Mouse (Mus musculus) stomach, embryonic 14.5 days (tissue): ENCODE data around the gene Erc2. TPM values are rescaled to one million over a fixed set of nuclear protein-coding genes. Genes with fewer than 3 reads are reported as not detected.

Experiments used
- ATAC-seq: fragments of 200-750 bp; cut with Nextera tagmentation; 2 replicates; pipeline ENCODE4 v1.8.0; 2017; ENCODE audit warnings: low read depth, moderate TSS enrichment; ENCODE audit not compliant: insufficient number of reproducible peaks, insufficient read depth, low FRiP score
- H3K27ac ChIP-seq: fragments of 300-500 bp; sonication (generic); 2 replicates; pipeline ENCODE4 v1.5.1; 2014; ENCODE audit warnings: mild to moderate bottlenecking, low read length, moderate library complexity, mixed read lengths
- H3K27me3 ChIP-seq: fragments of 300-500 bp; sonication (generic); 2 replicates; pipeline ENCODE4 v1.6.1; 2014; ENCODE audit warnings: low read length, control low read depth, mixed read lengths; ENCODE audit not compliant: control insufficient read depth, insufficient read depth
- H3K36me3 ChIP-seq: fragments of 300-500 bp; sonication (generic); 2 replicates; pipeline ENCODE4 v1.6.1; 2014; ENCODE audit warnings: mild to moderate bottlenecking, control low read depth, low read length, moderate library complexity, mixed read lengths; ENCODE audit not compliant: control insufficient read depth, insufficient read depth
- H3K4me1 ChIP-seq: fragments of 300-500 bp; sonication (generic); 2 replicates; pipeline ENCODE4 v1.6.1; 2014; ENCODE audit warnings: low read length, control low read depth, mixed read lengths; ENCODE audit not compliant: control insufficient read depth, insufficient read depth
- H3K4me2 ChIP-seq: fragments of 300-500 bp; sonication (generic); replicated peaks from 2 replicates; pipeline ENCODE4 v1.6.1; 2014; ENCODE audit warnings: low read depth, low read length, control low read depth
- H3K4me3 ChIP-seq: fragments of 300-500 bp; sonication (generic); 2 replicates; pipeline ENCODE4 v1.5.1; 2014; ENCODE audit warnings: low read depth, low read length, control low read depth
- H3K9ac ChIP-seq: fragments of 300-500 bp; sonication (generic); replicated peaks from 2 replicates; pipeline ENCODE4 v1.6.1; 2014; ENCODE audit warnings: low read depth, mild to moderate bottlenecking, control low read depth, low read length, moderate library complexity, mixed read lengths
- H3K9me3 ChIP-seq: fragments of 300-500 bp; sonication (generic); 2 replicates; pipeline ENCODE4 v1.6.1; 2016; ENCODE audit warnings: low read depth, low read length, control low read depth; ENCODE audit not compliant: control insufficient read depth
- WGBS: fragments of 180-500 bp; shearing (Covaris S2); extraction: QIAGEN DNeasy Blood & Tissue Kit; methylation state at CpG from one replicate; pipeline ENCODE4 v1.1.7; 2014; 5-methylcytosine and 5-hydroxymethylcytosine counted together
- polyA plus RNA-seq: library from polyadenylated mRNA; unstranded; fragments of >200 nt; fragmentation: Nextera tagmentation; extraction: Ambion mirVana; gene quantifications from 2 replicates; pipeline ENCODE4 v1.2.1, GENCODE M21; 2014

The Erc2 gene
- polyA plus RNA-seq, 1 experiment from 2014 or later = 7.7 TPM

DNA sequence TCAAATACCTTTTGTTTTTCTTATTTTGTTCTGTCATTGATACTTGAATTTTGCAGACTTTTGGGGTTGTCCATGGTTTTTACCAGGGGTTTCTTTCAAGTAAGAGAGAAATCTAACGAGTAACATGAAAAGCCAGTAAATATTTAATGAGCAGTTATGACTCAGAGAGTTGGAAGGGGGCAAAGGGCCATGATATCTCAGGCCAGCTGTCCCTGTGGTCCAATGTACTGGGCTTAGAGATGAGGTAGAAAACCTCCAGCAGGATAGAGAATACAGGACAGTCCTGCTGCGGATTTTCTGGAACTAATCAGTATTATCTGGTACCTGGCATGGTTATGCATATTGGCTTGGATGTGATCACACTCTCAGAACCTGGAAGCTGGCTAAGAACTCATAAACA is 701.5 kb downstream of the Erc2 start:
- H3K36me3 ChIP-seq = no peaks in the 10 kb centered on the region
- H3K4me1 ChIP-seq = peaks cover 8% of the 10 kb centered on the region; the same call in 1 of the 2 replicates
- no peaks in the 10 kb centered on the region for H3K9me3 ChIP-seq
- H3K27me3 ChIP-seq = no peaks in the 10 kb centered on the region
- no peak overlapping the region for H3K4me3 ChIP-seq
- no peak for ATAC-seq
- WGBS = 61% methylated on average over 2 of the region's 2 CpGs
- H3K27ac ChIP-seq = no peak overlapping the region
- H3K9ac ChIP-seq = no peak overlapping the region
- H3K4me2 ChIP-seq = no peak overlapping the region

- Histone ChIP-seq H3K36me3 (no peaks in the 10 kb centered on the region), H3K9ac (no peak overlapping the region), H3K4me2 (no peak overlapping the region), H3K4me1 (peaks cover 4% of the 10 kb centered on the region; the same call in 1 of the 2 replicates), H3K27me3 (no peaks in the 10 kb centered on the region), H3K4me3 (no peak overlapping the region), H3K27ac (no peak overlapping the region), H3K9me3 (no peaks in the 10 kb centered on the region)
- no peak for ATAC-seq
- WGBS = 73% methylated on average over 7 of the region's 7 CpGs
Measured at GRCm38 (mm10) chr14:28326456-28326855, 704.2 kb downstream of the Erc2 start.

DNA sequence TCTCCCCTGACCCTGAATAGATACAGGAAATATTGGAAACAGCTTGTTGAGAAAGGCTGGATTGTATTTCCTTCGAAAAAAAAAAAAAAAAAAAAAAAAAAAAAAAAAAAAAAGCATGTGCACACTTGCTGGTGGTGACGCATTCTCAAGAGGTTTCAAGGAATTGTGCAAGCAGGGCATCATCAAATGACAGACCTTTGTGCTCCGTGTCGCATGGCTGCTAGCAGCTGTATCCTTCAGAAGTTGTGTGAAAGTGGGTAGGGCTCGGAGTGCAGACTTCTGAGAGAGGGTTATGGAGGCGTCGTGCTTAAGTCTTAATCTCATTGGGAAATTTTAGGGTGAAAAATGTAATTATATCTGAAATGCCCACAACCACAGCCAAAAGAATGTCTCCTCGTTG is 706.3 kb downstream of the Erc2 start:
- no peaks in the 10 kb centered on the region for H3K36me3 ChIP-seq
- no peak overlapping the region for H3K9ac ChIP-seq
- no peak for ATAC-seq
- no peak overlapping the region for H3K27ac ChIP-seq
- no peaks in the 10 kb centered on the region for H3K27me3 ChIP-seq
- H3K9me3 ChIP-seq = no peaks in the 10 kb centered on the region
- H3K4me1 ChIP-seq = no peaks in the 10 kb centered on the region; the same call in 1 of the 2 replicates
- H3K4me2 ChIP-seq = no peak overlapping the region
- no peak overlapping the region for H3K4me3 ChIP-seq
- WGBS = 69% methylated on average over 8 of the region's 8 CpGs

GRCm38 (mm10) chr14:28331108-28331507 is 708.9 kb downstream of the Erc2 start:
- Histone ChIP-seq H3K36me3 (no peaks in the 10 kb centered on the region), H3K9me3 (no peaks in the 10 kb centered on the region), H3K4me3 (no peak overlapping the region), H3K9ac (no peak overlapping the region), H3K4me1 (no peaks in the 10 kb centered on the region), H3K27me3 (no peaks in the 10 kb centered on the region), H3K4me2 (no peak overlapping the region), H3K27ac (no peak overlapping the region)
- WGBS = 78% methylated on average over 5 of the region's 5 CpGs
- ATAC-seq = no peak

DNA sequence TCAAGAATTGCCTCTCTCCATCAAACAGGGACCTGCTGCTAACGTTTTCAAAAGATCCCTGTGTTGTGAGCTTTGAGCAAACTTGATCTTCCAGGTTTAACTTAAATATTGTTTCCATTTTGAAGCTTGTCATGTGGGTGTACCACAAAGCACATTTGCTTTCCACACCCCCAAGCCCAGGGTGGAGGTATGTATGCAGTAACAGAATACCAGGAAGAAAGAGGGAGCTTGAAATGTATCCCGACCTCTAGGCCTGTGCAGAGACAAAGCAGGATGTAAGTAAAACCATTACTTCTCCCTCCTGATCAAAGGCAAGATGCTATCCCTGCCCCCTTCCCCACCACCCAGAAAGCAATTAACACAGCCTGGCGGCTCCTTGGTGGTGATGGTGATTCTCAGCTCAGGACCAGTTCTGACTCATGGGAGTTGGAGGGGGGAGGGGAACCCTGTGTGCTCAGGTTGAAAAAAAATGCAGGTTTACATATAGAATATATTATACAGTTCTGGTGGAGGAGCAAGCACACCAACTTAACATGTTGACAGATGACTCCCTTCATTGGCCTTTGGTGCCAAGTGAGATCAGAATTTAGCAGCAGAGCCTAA is 710.2 kb downstream of the Erc2 start:
- H3K4me3 ChIP-seq = no peak overlapping the region
- no peak overlapping the region for H3K27ac ChIP-seq
- no peaks in the 10 kb centered on the region for H3K36me3 ChIP-seq
- no peaks in the 10 kb centered on the region for H3K9me3 ChIP-seq
- H3K27me3 ChIP-seq = no peaks in the 10 kb centered on the region
- 24% methylated on average over 3 of the region's 3 CpGs for WGBS
- no peaks in the 10 kb centered on the region for H3K4me1 ChIP-seq
- H3K9ac ChIP-seq = no peak overlapping the region
- no peak for ATAC-seq
- no peak overlapping the region for H3K4me2 ChIP-seq

GRCm38 (mm10) chr14:28339146-28339545 is 716.9 kb downstream of the Erc2 start:
- ATAC-seq = no peak
- Histone ChIP-seq H3K27ac (no peak overlapping the region), H3K4me2 (no peak overlapping the region), H3K27me3 (no peaks in the 10 kb centered on the region), H3K36me3 (no peaks in the 10 kb centered on the region), H3K9ac (no peak overlapping the region), H3K4me1 (no peaks in the 10 kb centered on the region), H3K9me3 (no peaks in the 10 kb centered on the region), H3K4me3 (no peak overlapping the region)
- 89% methylated on average over 3 of the region's 3 CpGs for WGBS

DNA sequence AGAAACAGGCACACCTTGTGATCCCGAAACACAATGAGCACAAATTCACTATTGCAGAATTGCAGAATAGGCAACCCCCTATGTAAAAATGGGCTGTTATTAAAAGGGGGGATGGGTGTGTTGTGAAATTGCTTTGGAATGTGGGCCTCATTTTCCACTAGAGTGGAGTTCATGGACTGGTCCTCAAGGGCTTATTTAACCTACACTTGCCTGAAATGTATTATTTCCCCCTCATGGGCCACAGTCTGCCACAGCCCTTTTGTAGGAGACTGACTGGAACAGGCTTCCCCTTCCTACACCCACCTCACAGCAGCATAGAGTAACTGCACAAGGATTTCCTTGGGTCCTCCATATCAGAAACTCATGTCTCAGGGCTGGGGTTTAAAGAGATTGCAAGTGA is 726.9 kb downstream of the Erc2 start:
- Histone ChIP-seq H3K27ac (no peak overlapping the region), H3K4me2 (no peak overlapping the region), H3K4me3 (no peak overlapping the region), H3K27me3 (no peaks in the 10 kb centered on the region), H3K9ac (no peak overlapping the region), H3K4me1 (no peaks in the 10 kb centered on the region), H3K36me3 (no peaks in the 10 kb centered on the region), H3K9me3 (no peaks in the 10 kb centered on the region)
- 83% methylated on average over 1 of the region's 1 CpGs for WGBS
- ATAC-seq = no peak

GRCm38 (mm10) chr14:28356031-28356430 is 733.8 kb downstream of the Erc2 start:
- no peaks in the 10 kb centered on the region for H3K9me3 ChIP-seq

DNA sequence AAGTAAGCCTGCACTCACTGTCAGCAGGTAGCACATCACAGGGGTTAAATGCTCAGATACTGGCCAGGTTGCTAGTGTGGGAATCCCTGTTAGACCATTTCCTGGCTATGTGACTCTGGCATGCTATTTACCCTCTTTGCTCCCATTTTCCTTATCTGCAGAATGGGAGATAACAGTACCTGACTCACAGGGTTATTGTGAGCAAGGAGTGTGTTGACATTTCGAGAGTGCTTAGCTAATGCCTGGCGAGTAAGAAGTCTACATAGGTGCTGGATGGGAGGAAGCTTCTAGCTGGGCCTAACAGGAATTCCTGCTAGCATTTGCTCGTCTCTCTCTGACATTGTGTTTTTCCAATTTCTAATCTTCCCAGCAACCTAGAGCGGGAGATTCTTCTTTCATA is 737.3 kb downstream of the Erc2 start:
- Histone ChIP-seq H3K4me2 (no peak overlapping the region), H3K27ac (no peak overlapping the region), H3K9me3 (no peaks in the 10 kb centered on the region), H3K27me3 (no peaks in the 10 kb centered on the region), H3K4me1 (no peaks in the 10 kb centered on the region), H3K36me3 (no peaks in the 10 kb centered on the region), H3K9ac (no peak overlapping the region), H3K4me3 (no peak overlapping the region)
- peak; percentile 85 for ATAC-seq
- 48% methylated on average over 4 of the region's 4 CpGs for WGBS

More at GRCm38 (mm10) chr14:28356031-28356430, 733.8 kb downstream of the Erc2 start:
- no peaks in the 10 kb centered on the region for H3K36me3 ChIP-seq
- H3K4me2 ChIP-seq = no peak overlapping the region
- H3K9ac ChIP-seq = no peak overlapping the region
- no peak overlapping the region for H3K4me3 ChIP-seq
- no peaks in the 10 kb centered on the region for H3K27me3 ChIP-seq
- no peaks in the 10 kb centered on the region for H3K4me1 ChIP-seq
- H3K27ac ChIP-seq = no peak overlapping the region
- no peak for ATAC-seq
